Comparison of ENCODE assay signal across 8 mouse cellular contexts in genomic region chr16:34572406-34573150, GRCm38 (mm10). TPM values are rescaled to one million over a fixed set of nuclear protein-coding genes. Genes with fewer than 3 reads are reported as not detected.
DNase-seq lines count a peak whose midpoint lies in the region; ATAC-seq and TF ChIP-seq lines count a peak whose summit lies in the region.

No protein-coding gene starts in this region.

- DNase-seq in spleen, adult 2 months (ENCODE audit: low read depth in 1 of 2, low spot score in 2 of 2) = no peak
- DNase-seq in spleen, postnatal 36 days (ENCODE audit: low spot score in 2 of 2) = no peak
- peak; percentile 16 to 28 for DNase-seq in cerebellum, postnatal 36 days
- peak; percentile 38 to 71 for DNase-seq in heart, adult 2 months
- peak; percentile 71 for DNase-seq in kidney, adult 18-20 months
- no peak for DNase-seq in liver, embryonic 13.5 days

- TF ChIP-seq CTCF in spleen, adult 2 months (IDR thresholded peaks at IDR 0.05; ENCODE audit: extremely low read depth, insufficient read depth, insufficient read length, insufficient replicate concordance) = no peak
- TF ChIP-seq CTCF in heart, adult 2 months (IDR thresholded peaks at IDR 0.05) = no peak

- H3K4me3 ChIP-seq in spleen, adult 2 months (ENCODE audit: extremely low read depth, insufficient read depth, insufficient read length) = peak overlapping the region; percentile 47; the same call in 1 of the 2 replicates
- peak overlapping the region; percentile 74 for H3K4me3 ChIP-seq in heart, adult 2 months
- H3K4me3 ChIP-seq in liver, embryonic 13.5 days (replicated peaks) = peak overlapping the region; percentile 59
- peak overlapping the region; percentile 97 for H3K4me3 ChIP-seq in neural tube, embryonic 14.5 days (ENCODE audit: low read depth, low read length)

- H3K4me1 ChIP-seq in spleen, adult 2 months (ENCODE audit: control insufficient read depth, insufficient read depth, insufficient read length) = peaks cover 3% of the 10 kb centered on the region
- no peaks in the 10 kb centered on the region for H3K4me1 ChIP-seq in heart, adult 2 months (ENCODE audit: control insufficient read depth, insufficient read depth, low read length)
- peaks cover 5% of the 10 kb centered on the region; the same call in 1 of the 2 replicates for H3K4me1 ChIP-seq in liver, embryonic 13.5 days (replicated peaks)
- H3K4me1 ChIP-seq in neural tube, embryonic 14.5 days (ENCODE audit: control insufficient read depth, insufficient read depth, low read length) = peaks cover 27% of the 10 kb centered on the region; the same call in 1 of the 2 replicates

- H3K4me2 ChIP-seq in liver, embryonic 13.5 days = peak overlapping the region; percentile 74
- H3K4me2 ChIP-seq in neural tube, embryonic 14.5 days (ENCODE audit: low read depth, low read length) = peak overlapping the region; percentile 71

- no peaks in the 10 kb centered on the region for H3K9me3 ChIP-seq in liver, embryonic 13.5 days (replicated peaks)
- no peaks in the 10 kb centered on the region for H3K9me3 ChIP-seq in neural tube, embryonic 14.5 days (ENCODE audit: control insufficient read depth, low read length)

- peaks cover 21% of the 10 kb centered on the region for H3K27me3 ChIP-seq in spleen, adult 2 months (ENCODE audit: control insufficient read depth, insufficient read depth, low read length)
- H3K27me3 ChIP-seq in heart, adult 2 months (ENCODE audit: control insufficient read depth, insufficient read depth, low read length) = peaks cover 2% of the 10 kb centered on the region; the same call in 1 of the 2 replicates
- H3K27me3 ChIP-seq in liver, embryonic 13.5 days = peaks cover 78% of the 10 kb centered on the region
- H3K27me3 ChIP-seq in neural tube, embryonic 14.5 days (ENCODE audit: control insufficient read depth, insufficient read depth, low read length) = no peaks in the 10 kb centered on the region

- no peak for TF ChIP-seq POLR2A in spleen, adult 2 months (IDR thresholded peaks at IDR 0.05; ENCODE audit: low read depth, low read length)
- TF ChIP-seq POLR2A in heart, adult 2 months (IDR thresholded peaks at IDR 0.05; ENCODE audit: insufficient read depth, low read depth, low read length) = no peak

- peak overlapping the region; percentile 28; the same call in 1 of the 2 replicates for H3K27ac ChIP-seq in spleen, adult 2 months (ENCODE audit: insufficient read depth, low read length)
- H3K27ac ChIP-seq in heart, adult 2 months = peak overlapping the region; percentile 59
- H3K27ac ChIP-seq in liver, embryonic 13.5 days = no peak overlapping the region
- H3K27ac ChIP-seq in neural tube, embryonic 14.5 days (ENCODE audit: low read depth, low read length) = peak overlapping the region; percentile 96

- no peaks in the 10 kb centered on the region for H3K36me3 ChIP-seq in spleen, adult 2 months (ENCODE audit: control insufficient read depth, insufficient read depth, low read length)
- no peaks in the 10 kb centered on the region for H3K36me3 ChIP-seq in heart, adult 2 months (ENCODE audit: control insufficient read depth, insufficient read depth, low read length)
- H3K36me3 ChIP-seq in liver, embryonic 13.5 days = no peaks in the 10 kb centered on the region
- H3K36me3 ChIP-seq in neural tube, embryonic 14.5 days (ENCODE audit: control insufficient read depth, insufficient read depth, low read length) = no peaks in the 10 kb centered on the region

- intact Hi-C loops in heart, adult 2 months (cut with DNase I) = loop anchor here (2.0 to 5.0 kb wide), 4 partner anchors 42 to 228 kb away; no protein-coding TSS in a partner anchor

- H3K79me2 ChIP-seq in heart, adult 2 months (replicated peaks; ENCODE audit: control insufficient read depth, insufficient read depth, low read length) = no peaks in the 10 kb centered on the region

- peak overlapping the region; percentile 92 for H3K9ac ChIP-seq in heart, adult 2 months (ENCODE audit: low read depth, low read length)
- peak overlapping the region; percentile 36 for H3K9ac ChIP-seq in liver, embryonic 13.5 days
- peak overlapping the region; percentile 98 for H3K9ac ChIP-seq in neural tube, embryonic 14.5 days (replicated peaks; ENCODE audit: low read depth, low read length)

- WGBS in spleen, adult 2 months = 3% methylated on average over 59 of the region's 61 CpGs
- WGBS in heart, adult 2 months = 1% methylated on average over 60 of the region's 61 CpGs
- 1% methylated on average over 60 of the region's 61 CpGs for WGBS in liver, embryonic 13.5 days (ENCODE audit: insufficient replicate concordance)
- under 1% methylated on average over 54 of the region's 61 CpGs for WGBS in neural tube, embryonic 14.5 days

- TF ChIP-seq EP300 in heart, adult 2 months (IDR thresholded peaks at IDR 0.05; ENCODE audit: insufficient read depth, low read depth, low read length) = no peak

- ATAC-seq in liver, embryonic 13.5 days (ENCODE audit: low read depth) = no peak
- peak; percentile 7; the same call in 1 of the 2 replicates for ATAC-seq in neural tube, embryonic 14.5 days (ENCODE audit: low read depth)
- ATAC-seq in CD4-positive, CD25-positive, alpha-beta regulatory T cell, adult 4 months = no peak

RNA-seq across cellular contexts. Expression of gene Kalrn, which starts 0.8 kb away (rescaled TPM):
- polyA plus RNA-seq in spleen, adult 2 months (2012; rRNA removed) = 7.6 and 7.8 TPM in 2 replicates
- total RNA-seq in heart, adult 2 months (2021) = 10 to 100 TPM; 26.1 to 31.8 TPM
- polyA plus RNA-seq in heart, adult 2 months (2012; rRNA removed) = 8.2 and 13.6 TPM in 2 replicates
- 12.7 and 15.0 TPM in 2 replicates for polyA plus RNA-seq in liver, embryonic 13.5 days (2015; fragmentation: Nextera tagmentation; extraction: Ambion mirVana)
- 33.8 and 34.2 TPM in 2 replicates for polyA plus RNA-seq in neural tube, embryonic 14.5 days (2014; fragmentation: Nextera tagmentation; extraction: Ambion mirVana)
- under 1 TPM in 1 of 2 experiments, not detected in 1; 0.42 TPM for polyA plus RNA-seq in CD4-positive, CD25-positive, alpha-beta regulatory T cell, adult 4 months (2017; shearing (Covaris generic))

Comparison
In these comparisons a context has a peak if more than half of its experiments do, and no peak if none do; other contexts are left out.
1. DNase-seq: peak in cerebellum, postnatal 36 days (2 of 2), heart, adult 2 months (2 of 2) and kidney, adult 18-20 months (single experiment); none in spleen, adult 2 months (0 of 2), spleen, postnatal 36 days (0 of 2) and liver, embryonic 13.5 days (single experiment).
2. H3K4me3 ChIP-seq: peak in every context shown above with its lines; median percentile 97 in neural tube, embryonic 14.5 days; 74 in heart, adult 2 months; 59 in liver, embryonic 13.5 days; 47 in spleen, adult 2 months.
3. H3K9ac ChIP-seq: peak in every context shown above with its lines; median percentile 98 in neural tube, embryonic 14.5 days; 92 in heart, adult 2 months; 36 in liver, embryonic 13.5 days.